13 mouse cellular contexts compared by ENCODE assay signal in the genomic region with DNA sequence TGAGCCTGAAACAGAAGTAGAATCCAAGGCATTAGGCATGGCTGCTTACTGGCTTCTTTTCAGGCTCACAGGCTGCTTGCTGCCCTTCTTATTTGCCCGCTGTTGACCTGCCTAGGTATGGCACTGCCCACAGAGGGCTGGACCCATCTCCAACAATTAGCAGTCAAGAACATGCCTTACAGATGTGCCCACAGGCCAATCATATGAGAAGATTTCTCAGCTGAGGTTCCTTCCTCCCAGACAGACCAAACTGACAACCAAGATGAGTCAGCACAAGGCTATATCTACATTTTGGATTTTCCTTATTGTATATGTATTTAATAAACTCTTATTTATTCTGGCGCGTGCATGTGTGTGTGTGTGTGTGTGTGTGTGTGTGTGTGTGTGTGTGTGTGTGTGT.
"Had no signal": no experiment of that assay in that cellular context is flagged by ENCODE, and none has a peak within 500 bp of the region (broad histone marks: within the 10 kb centered on the region; RNA-seq: fewer than 3 reads in every experiment).

No protein-coding gene starts in this region.

- DNase-seq: lung, adult 18-20 months; lung, embryonic 14.5 days; lung, postnatal 10 days; lung, postnatal 4 days; right cerebral cortex, postnatal 14 days; thymus, adult 18-20 months; thymus, postnatal 14 days; thymus, postnatal 36 days had no signal

- H3K36me3 ChIP-seq: midbrain, embryonic 13.5 days; midbrain, embryonic 15.5 days; neural tube, embryonic 12.5 days had no signal

- H3K4me1 ChIP-seq: midbrain, embryonic 13.5 days; midbrain, embryonic 15.5 days; neural tube, embryonic 12.5 days had no signal

- H3K9me3 ChIP-seq: midbrain, embryonic 13.5 days; midbrain, embryonic 15.5 days; neural tube, embryonic 12.5 days had no signal

- H3K27me3 ChIP-seq: midbrain, embryonic 13.5 days; midbrain, embryonic 15.5 days; neural tube, embryonic 12.5 days had no signal

- H3K27ac ChIP-seq: midbrain, embryonic 13.5 days; midbrain, embryonic 15.5 days; neural tube, embryonic 12.5 days had no signal

- H3K4me3 ChIP-seq: megakaryocyte, embryonic 14.5 days; midbrain, embryonic 13.5 days; midbrain, embryonic 15.5 days; neural tube, embryonic 12.5 days had no signal

- ATAC-seq: midbrain, embryonic 13.5 days; midbrain, embryonic 15.5 days had no signal

- H3K9ac ChIP-seq: lung, embryonic 14.5 days; midbrain, embryonic 13.5 days; midbrain, embryonic 15.5 days; neural tube, embryonic 12.5 days had no signal

- H3K4me2 ChIP-seq: lung, embryonic 14.5 days; midbrain, embryonic 11.5 days; midbrain, embryonic 13.5 days; midbrain, embryonic 15.5 days; neural tube, embryonic 12.5 days had no signal
